Mouse (Mus musculus): ENCODE data around the gene Pax1.

Gene Pax1

DNA sequence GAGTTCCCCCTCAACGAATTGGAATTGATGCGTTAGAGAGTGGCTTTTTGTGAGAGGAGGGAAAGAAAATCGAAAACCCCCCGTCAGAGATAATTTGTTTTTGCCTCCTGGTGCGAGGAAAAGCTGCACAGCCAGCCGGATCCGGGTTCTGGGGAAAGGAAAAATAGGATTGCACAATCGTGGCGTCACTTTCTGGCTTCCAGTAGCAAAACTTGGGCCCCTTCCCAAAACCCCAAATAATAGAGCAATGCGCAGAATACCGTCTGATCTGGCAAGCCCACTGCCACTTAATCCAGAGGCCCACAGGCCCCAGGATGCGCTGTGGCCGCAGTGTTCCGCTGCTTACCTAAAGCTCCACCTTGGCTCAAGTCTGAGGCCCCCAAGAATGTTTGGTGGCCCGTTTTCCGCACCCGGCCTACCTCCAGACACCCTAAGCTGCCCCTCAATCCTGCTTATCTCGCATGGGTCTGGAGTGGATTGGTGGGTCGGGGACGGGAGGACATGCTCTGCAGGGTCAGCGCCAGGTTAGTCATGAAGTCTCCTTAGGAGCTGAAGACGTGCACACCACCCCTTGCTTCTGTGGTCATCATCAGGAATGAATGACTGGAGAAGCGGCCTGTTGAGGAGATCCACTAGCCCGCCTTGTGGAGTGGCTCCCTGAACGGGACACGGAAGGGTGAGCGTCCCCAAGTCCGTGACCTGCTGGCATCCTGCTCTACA, 11.4 kb downstream of the Pax1 start:
- in situ Hi-C loops (cut with MboI, MseI) = no loop called here

DNA sequence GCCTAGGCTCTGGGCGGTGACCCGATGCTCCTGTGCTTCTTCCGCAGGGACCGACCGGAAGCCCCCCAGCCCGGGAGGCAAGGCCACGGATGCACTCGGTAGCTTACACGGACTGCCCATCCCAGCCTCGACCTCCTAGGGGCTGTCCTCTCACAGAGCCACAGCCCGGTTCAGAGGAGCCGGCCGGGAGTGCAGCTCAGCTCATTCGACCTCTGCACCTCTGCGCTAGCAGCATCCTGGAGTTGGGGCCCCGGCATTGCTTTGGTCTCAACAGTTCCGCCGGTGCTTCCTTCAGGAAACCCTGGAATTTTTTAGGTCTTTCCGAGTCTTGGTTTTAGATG, 11.9 kb downstream of the Pax1 start:
- in situ Hi-C loops (cut with MboI, MseI) = no loop called here

DNA sequence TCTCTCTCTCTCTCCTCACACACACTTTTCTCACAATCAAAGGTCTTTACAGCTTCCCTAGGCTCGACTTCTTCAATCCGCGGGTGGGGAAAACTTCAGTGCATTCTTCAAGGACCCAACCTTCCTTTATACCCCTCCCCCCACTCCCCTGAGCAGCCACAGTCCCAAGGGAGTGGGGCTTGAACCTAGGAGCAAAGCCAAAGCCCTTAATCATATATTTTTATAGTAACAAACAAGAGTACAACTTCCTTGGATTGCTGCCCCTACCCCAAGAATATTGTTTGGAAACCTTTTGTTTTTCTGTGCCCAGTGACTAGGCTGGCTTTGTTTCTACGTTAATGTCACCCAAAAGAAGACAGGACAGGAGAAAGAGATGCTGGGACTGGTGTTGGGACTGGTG, 12.5 kb downstream of the Pax1 start:
- in situ Hi-C loops (cut with MboI, MseI) = no loop called here

DNA sequence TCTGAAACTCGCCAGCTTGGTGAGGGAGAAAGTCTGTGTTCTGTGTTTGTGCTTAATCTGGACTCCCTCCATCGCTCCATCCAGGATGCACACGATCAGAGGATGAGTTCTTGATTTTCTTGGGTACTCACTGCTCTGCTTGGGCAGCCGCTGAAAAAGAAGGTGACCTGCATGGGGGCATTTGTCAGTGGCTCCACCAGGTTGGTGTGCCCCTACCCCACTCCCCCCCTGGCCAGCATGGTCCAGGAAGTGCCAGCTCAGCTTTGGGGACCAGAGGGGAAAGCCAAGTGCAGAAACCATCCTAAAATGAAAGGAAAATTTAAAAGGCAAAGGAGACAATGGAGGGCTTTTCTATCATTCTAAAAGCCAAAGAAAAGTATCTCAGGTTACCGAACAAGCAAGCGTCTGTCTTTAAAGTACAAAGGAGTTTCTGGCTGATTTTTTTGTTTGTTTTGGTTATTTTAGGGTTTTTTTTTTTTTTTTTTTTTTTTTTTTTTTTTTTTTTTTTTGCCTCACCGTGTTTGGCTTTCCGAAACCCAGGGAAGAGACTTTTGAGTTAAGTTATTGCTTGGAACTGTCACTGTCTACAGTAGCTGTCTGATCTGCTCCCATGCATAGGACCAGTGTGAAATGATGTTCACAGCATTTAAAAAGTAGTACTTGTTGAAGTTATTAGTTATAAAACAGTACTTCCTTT, 13.4 kb downstream of the Pax1 start:
- in situ Hi-C loops (cut with MboI, MseI) = no loop called here

DNA sequence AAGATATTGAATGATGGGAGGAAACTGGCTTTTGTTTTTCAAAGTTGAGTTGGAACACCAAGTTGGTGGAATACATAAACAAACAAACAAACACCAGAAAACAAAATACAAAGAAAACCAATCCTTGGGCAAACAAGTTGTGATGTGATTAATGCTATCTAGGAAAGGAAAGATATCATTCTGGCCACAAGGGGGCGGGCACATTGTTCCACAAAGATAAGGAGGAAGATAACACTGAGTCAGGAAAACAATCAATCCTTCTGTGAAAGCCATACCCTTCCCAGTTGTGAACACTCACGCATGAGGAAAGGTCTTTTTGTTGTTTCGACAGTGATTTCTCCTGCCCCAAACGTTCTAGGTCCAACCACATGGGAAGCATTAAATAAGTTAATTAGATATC, 17.2 kb downstream of the Pax1 start:
- in situ Hi-C loops (cut with MboI, MseI) = no loop called here

DNA sequence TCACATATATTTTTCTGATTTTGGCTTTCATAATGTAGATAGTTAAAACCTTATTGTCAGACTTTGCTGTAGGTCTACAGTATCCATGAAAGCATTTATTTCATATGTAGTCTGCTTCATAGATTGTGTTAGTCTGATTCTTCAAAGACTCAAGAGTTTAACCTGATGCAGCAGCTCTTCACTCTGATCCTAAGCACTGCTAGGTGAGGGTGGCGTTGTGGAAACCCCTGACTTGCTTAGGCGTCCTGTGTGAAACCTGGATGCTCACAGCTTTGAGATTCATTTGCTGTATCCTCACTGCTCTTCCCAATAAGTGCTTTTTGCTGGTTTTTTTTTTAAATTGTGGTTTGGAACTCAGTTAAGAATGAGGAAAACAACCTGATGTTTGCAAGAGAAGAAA, 21.6 kb downstream of the Pax1 start:
- in situ Hi-C loops (cut with MboI, MseI) = loop anchor here in 1 of 2 experiments (10.0 kb wide), 1 partner anchor 351 kb away; no protein-coding TSS in a partner anchor

DNA sequence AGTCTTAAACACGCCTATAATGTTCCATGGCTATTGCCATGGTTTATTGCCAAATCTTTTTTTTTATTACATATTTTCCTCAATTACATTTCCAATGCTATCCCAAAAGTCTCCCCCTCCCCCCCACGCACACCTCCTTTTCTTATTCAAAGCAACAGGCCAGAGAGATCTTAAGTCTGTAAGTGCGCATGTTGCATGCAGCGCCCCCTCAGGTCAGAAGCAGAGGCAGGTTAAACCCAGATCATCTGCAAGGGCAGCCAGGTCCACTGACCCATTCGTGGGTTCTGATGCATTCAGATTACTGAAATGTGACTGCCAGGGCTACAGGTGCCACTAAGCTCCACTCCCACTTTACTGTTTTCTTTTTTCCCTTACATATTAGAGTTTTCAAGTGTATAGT, 25.2 kb downstream of the Pax1 start:
- in situ Hi-C loops (cut with MboI, MseI) = loop anchor here in 1 of 2 experiments (10.0 kb wide), 1 partner anchor 348 kb away; no protein-coding TSS in a partner anchor

DNA sequence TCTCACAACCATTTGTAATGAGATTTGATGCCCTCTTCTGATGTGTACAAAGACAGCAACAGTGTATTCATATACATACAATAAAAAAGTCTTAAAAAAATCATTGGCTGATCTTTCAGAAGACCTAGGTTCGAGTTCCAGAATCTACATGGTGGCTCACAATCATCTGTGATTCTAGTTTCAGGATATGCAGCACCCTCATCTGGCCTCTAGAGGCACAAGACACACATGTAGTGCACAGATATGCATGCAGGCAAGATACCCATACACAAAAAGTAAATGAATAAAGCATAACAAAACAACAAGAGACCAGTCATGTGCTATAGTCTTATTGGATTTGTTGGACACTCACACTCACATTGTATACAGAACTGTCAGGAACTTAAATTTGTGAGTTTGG, 47.6 kb downstream of the Pax1 start:
- in situ Hi-C loops (cut with MboI, MseI) = no loop called here

DNA sequence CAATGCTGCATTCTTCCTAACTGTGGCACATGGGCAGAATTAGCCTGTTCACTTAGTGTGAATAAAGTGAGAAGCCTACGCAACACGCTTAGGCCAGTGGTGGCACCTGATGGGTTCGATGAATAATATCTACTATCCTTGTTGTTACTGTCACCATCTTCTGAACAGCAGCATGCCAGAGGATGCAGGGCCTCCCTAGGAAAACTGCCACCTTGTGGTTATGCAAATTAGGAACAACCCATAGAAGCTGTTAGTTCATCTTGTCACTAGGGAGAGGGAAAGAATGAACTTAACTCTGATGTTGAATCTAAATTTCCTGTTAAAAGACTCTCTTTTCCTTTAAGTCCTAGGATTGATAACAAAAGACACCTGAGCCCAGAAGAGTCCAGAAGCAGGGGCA, 53.3 kb downstream of the Pax1 start:
- in situ Hi-C loops (cut with MboI, MseI) = no loop called here

DNA sequence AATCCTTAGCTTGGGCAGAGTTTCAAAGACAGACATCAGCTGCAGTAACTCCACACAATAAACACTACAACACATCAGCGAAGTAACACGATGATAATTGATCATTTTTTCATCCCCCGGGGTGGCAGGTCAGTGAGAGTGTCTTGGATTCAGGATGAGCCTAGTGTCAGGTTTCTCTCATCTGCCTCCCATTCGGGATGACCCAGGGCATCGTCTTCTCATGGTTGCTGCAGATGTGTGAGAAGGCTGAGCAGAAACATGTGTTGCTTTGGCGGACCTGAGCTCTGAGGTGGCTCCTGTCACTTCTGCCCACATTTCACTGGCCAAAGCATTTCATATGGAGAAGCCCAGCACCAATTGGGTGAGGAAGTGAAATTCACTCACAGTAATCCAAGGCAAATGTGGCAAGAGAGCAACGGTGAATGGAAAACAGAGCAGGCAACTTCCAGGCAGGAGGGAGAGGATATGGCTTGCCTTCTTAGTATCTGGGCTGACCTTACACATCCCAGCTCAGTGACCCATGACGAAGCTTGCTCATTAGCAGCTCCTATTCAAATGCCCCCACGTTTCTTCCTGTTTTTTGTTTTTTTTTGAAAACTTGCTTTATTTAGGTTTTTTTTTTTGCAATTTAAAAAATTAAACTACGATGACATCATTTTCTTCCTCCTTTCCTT, 63.0 kb downstream of the Pax1 start:
- in situ Hi-C loops (cut with MboI, MseI) = no loop called here

DNA sequence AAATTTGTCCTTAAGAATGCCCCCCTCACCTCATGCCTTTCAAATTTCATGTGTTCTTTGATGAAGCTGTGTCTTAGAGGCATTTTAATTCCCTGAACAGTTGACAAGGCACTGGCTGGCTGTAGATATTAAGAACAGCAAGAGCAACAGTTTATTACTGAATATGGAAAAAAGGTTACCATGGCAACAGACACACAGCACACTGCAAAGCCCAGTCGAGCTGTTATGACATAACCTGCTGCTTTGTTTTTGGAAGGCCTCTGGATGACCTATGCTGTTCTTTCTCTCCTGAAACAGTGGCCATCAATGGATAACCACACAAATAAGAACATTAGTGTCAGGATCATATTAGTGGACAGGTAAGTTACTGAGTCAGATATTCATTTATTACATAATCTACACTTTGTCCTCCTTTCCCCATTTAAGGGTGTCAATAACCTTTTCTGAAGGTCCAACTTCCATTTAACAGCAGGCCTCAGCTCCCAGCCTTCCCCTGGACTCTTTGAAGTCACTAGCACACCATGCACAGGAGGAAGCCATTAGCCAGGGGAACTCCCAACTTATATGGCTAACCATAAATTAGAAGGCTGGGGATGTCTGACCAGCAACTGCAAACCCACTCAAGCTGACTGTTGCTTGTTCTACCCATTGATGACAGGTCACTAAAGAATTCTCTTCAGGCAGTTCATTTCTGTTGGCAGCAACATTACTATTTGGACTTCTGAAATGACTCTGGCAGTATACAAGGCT, 68.1 kb downstream of the Pax1 start:
- in situ Hi-C loops (cut with MboI, MseI) = no loop called here

DNA sequence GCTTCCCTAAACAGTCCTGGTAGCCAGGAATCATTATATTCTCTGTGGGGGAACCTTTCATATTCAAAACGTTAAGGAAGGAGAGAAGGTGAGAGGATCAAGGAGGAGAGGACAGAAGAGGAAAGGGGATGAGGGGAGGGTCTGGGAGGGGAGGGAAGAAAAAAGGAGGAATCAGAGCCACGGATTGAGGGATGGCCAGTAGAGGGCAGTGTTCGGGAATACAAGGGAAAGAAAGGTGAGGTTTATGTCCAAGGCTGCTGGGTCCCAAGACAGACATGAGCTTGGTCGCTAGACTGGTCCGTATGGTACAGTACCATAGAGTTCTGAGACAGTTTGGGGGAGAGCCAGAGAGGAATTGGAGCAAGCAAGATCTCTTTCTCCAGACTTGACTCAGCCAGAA, 71.4 kb downstream of the Pax1 start:
- in situ Hi-C loops (cut with MboI, MseI) = no loop called here

All from T-helper 17 cell (primary cell).